Mouse (Mus musculus) small intestine, adult 2 months (tissue): ENCODE measurements at regions not wholly inside any gene's neighbourhood (a gene's known extent, or its start where the extent isn't known, plus 50 kb on each side); places are given as distances from the start of the nearest gene placed in this dataset.

Source experiments
- CTCF ChIP-seq: fragments of 200-500 bp; IDR thresholded peaks from 2 replicates; pipeline ENCODE4 v1.5.1; 2012; ENCODE audit warnings: low read depth, mild to moderate bottlenecking, control low read depth, inconsistent platforms, low read length, moderate library complexity, mixed read lengths; ENCODE audit not compliant: insufficient replicate concordance, insufficient read length; ENCODE audit errors: extremely low read depth
- POLR2A ChIP-seq: fragments of 200-500 bp; IDR thresholded peaks from 2 replicates; pipeline ENCODE4 v1.6.1; 2012; ENCODE audit warnings: low read depth, mild to moderate bottlenecking, control low read depth, inconsistent platforms, low read length, moderate library complexity

DNA sequence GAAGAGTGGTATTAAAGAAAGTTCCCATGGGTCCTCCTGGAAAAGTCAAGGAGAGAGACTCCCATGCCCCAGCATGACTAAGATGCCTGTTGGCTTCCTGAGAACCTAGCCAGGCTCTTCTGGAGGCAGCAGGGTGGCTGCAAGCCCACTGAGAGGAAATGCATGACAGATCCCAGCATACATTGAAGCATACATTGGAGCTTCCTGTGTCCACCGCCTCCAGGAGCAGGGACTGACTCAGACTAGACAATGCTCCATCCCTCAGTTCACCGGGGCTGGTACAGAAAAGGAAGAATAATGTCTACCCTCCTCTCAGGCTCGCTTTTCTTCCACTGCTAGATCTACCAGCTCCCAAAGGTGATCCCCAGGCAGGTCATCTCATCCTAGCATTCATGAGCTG, 104.7 kb upstream of the Zfp703 start:
- no peak for TF ChIP-seq POLR2A
- no peak for TF ChIP-seq CTCF
